Mouse (Mus musculus): Measurements from ENCODE around the gene Hspa4.

- TF ChIP-seq GATA1 (IDR thresholded peaks at IDR 0.05; ENCODE audit: borderline replicate concordance, low read length): no peak
- TF ChIP-seq FLI1 (IDR thresholded peaks at IDR 0.05; ENCODE audit: low read length): no peak
Observed at GRCm38 (mm10) chr11:53324512-53324968, 24.3 kb upstream of the Hspa4 start, which contains the start of gene Zcchc10.

Measured in megakaryocyte, embryonic 14.5 days (primary cell).